Mouse (Mus musculus) myocyte (in vitro differentiated cells): ENCODE data around the gene Prrt1. TPM values are rescaled to one million over a fixed set of nuclear protein-coding genes. Genes with fewer than 3 reads are reported as not detected.

Experiments
- H3K27me3 ChIP-seq: one replicate; pipeline ENCODE4 v1.6.1; 2011; ENCODE audit not compliant: control insufficient read depth, insufficient read depth, insufficient read length
- H3K36me3 ChIP-seq: one replicate; pipeline ENCODE4 v1.6.1; 2011; ENCODE audit not compliant: control insufficient read depth, insufficient read depth
- H3K4me2 ChIP-seq: one replicate; pipeline ENCODE4 v1.6.1; 2011; ENCODE audit warnings: low read depth, control low read depth
- H3K4me3 ChIP-seq: one replicate; pipeline ENCODE4 v1.5.1; 2011; ENCODE audit warnings: mild to moderate bottlenecking, control low read depth, moderate library complexity
- H3K79me2 ChIP-seq: one replicate; pipeline ENCODE4 v1.6.1; 2011; ENCODE audit not compliant: control insufficient read depth, insufficient read depth
- H3ac ChIP-seq: one replicate; pipeline ENCODE4 v1.6.1; 2011; ENCODE audit not compliant: control insufficient read depth, insufficient read length
- CEBPB ChIP-seq: IDR thresholded peaks from 2 replicates; pipeline ENCODE4 v1.6.1; 2011; ENCODE audit warnings: mild to moderate bottlenecking, moderate library complexity; ENCODE audit not compliant: poor library complexity, insufficient read depth, severe bottlenecking
- E2F4 ChIP-seq: IDR thresholded peaks from one replicate; pipeline ENCODE4 v1.6.1; 2011; ENCODE audit warnings: mild to moderate bottlenecking, control low read depth, moderate library complexity; ENCODE audit not compliant: insufficient read depth
- MAX ChIP-seq: IDR thresholded peaks from one replicate; pipeline ENCODE4 v1.6.1; 2011; ENCODE audit warnings: low read depth, mild to moderate bottlenecking, control low read depth
- MYOD1 ChIP-seq, 3 experiments: IDR thresholded peaks; one replicate each; pipeline ENCODE4 v1.6.1; 2011; ENCODE audit warnings: control low read depth in 2 of 3, low read depth in 2 of 3, mild to moderate bottlenecking in 2 of 3, moderate library complexity in 1 of 3; ENCODE audit not compliant: insufficient read length in 2 of 3, control insufficient read depth in 1 of 3
- MYOG ChIP-seq, 3 experiments: IDR thresholded peaks; one replicate each; pipeline ENCODE4 v1.6.1; 2011; ENCODE audit warnings: control low read depth in 2 of 3, low read depth in 2 of 3, mild to moderate bottlenecking in 2 of 3; ENCODE audit not compliant: insufficient read length in 2 of 3, control insufficient read depth in 1 of 3, insufficient read depth in 1 of 3
- POLR2A ChIP-seq: IDR thresholded peaks from one replicate; pipeline ENCODE4 v1.6.1; 2011; ENCODE audit warnings: low read depth, mild to moderate bottlenecking, control low read depth, moderate library complexity; ENCODE audit not compliant: insufficient read length
- POLR2AphosphoS2 ChIP-seq: IDR thresholded peaks from one replicate; pipeline ENCODE4 v1.6.1; 2011; ENCODE audit warnings: low read depth, control low read depth; ENCODE audit not compliant: insufficient read length
- REST ChIP-seq: IDR thresholded peaks from one replicate; pipeline ENCODE4 v1.6.1; 2011; ENCODE audit warnings: mild to moderate bottlenecking, control low read depth, moderate library complexity; ENCODE audit not compliant: insufficient read depth, insufficient read length
- SRF ChIP-seq: IDR thresholded peaks from one replicate; pipeline ENCODE4 v1.6.1; 2011; ENCODE audit warnings: low read depth; ENCODE audit not compliant: control insufficient read depth, insufficient read length
- TCF12 ChIP-seq: IDR thresholded peaks from one replicate; pipeline ENCODE4 v1.6.1; 2011; ENCODE audit warnings: mild to moderate bottlenecking, control low read depth; ENCODE audit not compliant: poor library complexity, insufficient read depth, severe bottlenecking
- TCF3 ChIP-seq: IDR thresholded peaks from one replicate; pipeline ENCODE4 v1.6.1; 2011; ENCODE audit warnings: low read depth, control low read depth; ENCODE audit not compliant: insufficient read length
- USF1 ChIP-seq: IDR thresholded peaks from one replicate; pipeline ENCODE4 v1.6.1; 2011; ENCODE audit warnings: low read depth, mild to moderate bottlenecking, control low read depth, moderate library complexity
- polyA plus RNA-seq: library from polyadenylated mRNA; unstranded; fragments of >200 nt; fragmentation: generic; extraction: Trizol; gene quantifications from one replicate; pipeline ENCODE4 v1.2.1, GENCODE M21; 2012; ENCODE audit warnings: missing spikeins

The Prrt1 gene
- polyA plus RNA-seq, 1 experiment, result not detected

- Histone ChIP-seq H3K27me3 (peaks cover 82% of the 10 kb centered on the region), H3K4me2 (no peak overlapping the region), H3K36me3 (no peaks in the 10 kb centered on the region), H3ac (peak overlapping the region; percentile 1), H3K79me2 (no peaks in the 10 kb centered on the region), H3K4me3 (no peak overlapping the region)
- no peak for TF ChIP-seq MYOD1 (IDR thresholded peaks at IDR 0.05; ENCODE audit: control insufficient read depth in 1 of 3, insufficient read length in 2 of 3, low read depth in 2 of 3)
- no peak for TF ChIP-seq MYOG (IDR thresholded peaks at IDR 0.05; ENCODE audit: control insufficient read depth in 1 of 3, insufficient read depth in 1 of 3, insufficient read length in 2 of 3, low read depth in 2 of 3)
- no peak for TF ChIP-seq CEBPB
- no peak for TF ChIP-seq POLR2AphosphoS2
- TF ChIP-seq E2F4, result no peak
- TF ChIP-seq SRF, result no peak
- TF ChIP-seq USF1, result no peak
- TF ChIP-seq POLR2A, result no peak
- no peak for TF ChIP-seq TCF12
- no peak for TF ChIP-seq MAX
Measured at GRCm38 (mm10) chr17:34672246-34672792, 43.0 kb downstream of the Prrt1 start.

DNA sequence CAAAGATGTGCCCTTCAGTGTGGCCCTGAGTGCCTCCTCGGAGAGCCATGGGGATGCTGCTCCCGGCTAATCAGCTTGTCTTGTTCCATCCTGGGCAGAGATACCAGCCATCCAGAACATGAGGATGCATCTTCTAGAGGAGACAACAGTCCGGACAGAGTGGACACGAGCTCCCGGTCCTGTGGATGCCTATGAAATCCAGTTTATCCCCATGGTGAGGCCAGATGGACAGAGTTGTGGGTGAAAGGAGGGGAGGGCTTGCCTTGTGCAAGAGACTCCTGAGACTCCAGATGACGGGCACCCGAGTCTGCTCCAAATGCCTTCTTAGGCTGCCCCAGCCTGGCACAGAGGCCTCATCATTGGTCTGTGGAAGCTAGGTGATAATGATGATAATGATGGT lies 43.8 kb downstream of the Prrt1 start:
- Histone ChIP-seq H3K79me2 (no peaks in the 10 kb centered on the region), H3ac (no peak overlapping the region), H3K36me3 (no peaks in the 10 kb centered on the region), H3K4me3 (no peak overlapping the region), H3K4me2 (no peak overlapping the region), H3K27me3 (peaks cover 83% of the 10 kb centered on the region)
- no peak for TF ChIP-seq MYOG (IDR thresholded peaks at IDR 0.05; ENCODE audit: control insufficient read depth in 1 of 3, insufficient read depth in 1 of 3, insufficient read length in 2 of 3, low read depth in 2 of 3)
- no peak for TF ChIP-seq POLR2A
- TF ChIP-seq POLR2AphosphoS2, result no peak
- TF ChIP-seq TCF12, result no peak
- no peak for TF ChIP-seq USF1
- no peak for TF ChIP-seq CEBPB
- no peak for TF ChIP-seq MYOD1 (IDR thresholded peaks at IDR 0.05; ENCODE audit: control insufficient read depth in 1 of 3, insufficient read length in 2 of 3, low read depth in 2 of 3)

DNA sequence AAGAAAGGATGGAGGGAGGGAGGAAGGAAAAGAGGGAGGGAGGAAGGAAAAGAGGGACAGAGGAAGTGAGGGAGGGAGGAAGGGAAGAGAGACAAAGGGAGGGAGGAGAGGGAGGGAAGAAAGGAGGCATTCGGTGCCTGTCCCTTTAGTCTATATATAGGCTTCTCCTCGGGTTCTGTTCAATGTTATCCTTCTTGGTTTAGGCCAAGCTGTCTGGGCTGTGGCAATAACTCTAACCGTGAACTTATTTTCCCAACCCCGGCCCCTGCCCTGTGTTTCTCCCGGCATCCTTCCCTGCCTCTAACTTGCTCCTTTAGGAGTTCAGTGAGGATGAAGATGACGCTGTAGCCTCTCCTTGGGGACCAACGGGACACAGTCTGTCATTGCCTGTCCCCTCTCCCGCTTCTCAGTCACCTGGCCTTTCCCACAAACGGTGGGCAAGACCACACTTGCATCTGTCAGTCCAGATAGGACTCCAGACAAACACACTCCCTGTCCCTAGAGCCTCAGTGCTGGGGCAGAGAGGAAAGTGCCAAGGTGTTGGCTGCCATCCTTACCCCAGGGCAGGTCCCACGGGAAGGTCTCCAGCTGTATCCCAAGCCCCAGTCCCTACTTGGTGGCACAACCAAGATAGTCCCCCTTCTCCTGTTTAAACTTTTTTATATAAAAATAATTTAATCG lies 45.3 kb downstream of the Prrt1 start:
- peaks cover 95% of the 10 kb centered on the region for H3K27me3 ChIP-seq
- H3K79me2 ChIP-seq, result no peaks in the 10 kb centered on the region
- no peak overlapping the region for H3K4me3 ChIP-seq
- H3K36me3 ChIP-seq, result no peaks in the 10 kb centered on the region
- no peak overlapping the region for H3K4me2 ChIP-seq
- no peak overlapping the region for H3ac ChIP-seq
- TF ChIP-seq CEBPB (no peak), MYOD1 (IDR thresholded peaks at IDR 0.05; ENCODE audit: control insufficient read depth in 1 of 3, insufficient read length in 2 of 3, low read depth in 2 of 3) (no peak), REST (no peak), MYOG (IDR thresholded peaks at IDR 0.05; ENCODE audit: control insufficient read depth in 1 of 3, insufficient read depth in 1 of 3, insufficient read length in 2 of 3, low read depth in 2 of 3) (no peak), POLR2AphosphoS2 (no peak), POLR2A (no peak), TCF12 (no peak), E2F4 (no peak), TCF3 (no peak), USF1 (no peak), MAX (no peak), SRF (no peak)

DNA sequence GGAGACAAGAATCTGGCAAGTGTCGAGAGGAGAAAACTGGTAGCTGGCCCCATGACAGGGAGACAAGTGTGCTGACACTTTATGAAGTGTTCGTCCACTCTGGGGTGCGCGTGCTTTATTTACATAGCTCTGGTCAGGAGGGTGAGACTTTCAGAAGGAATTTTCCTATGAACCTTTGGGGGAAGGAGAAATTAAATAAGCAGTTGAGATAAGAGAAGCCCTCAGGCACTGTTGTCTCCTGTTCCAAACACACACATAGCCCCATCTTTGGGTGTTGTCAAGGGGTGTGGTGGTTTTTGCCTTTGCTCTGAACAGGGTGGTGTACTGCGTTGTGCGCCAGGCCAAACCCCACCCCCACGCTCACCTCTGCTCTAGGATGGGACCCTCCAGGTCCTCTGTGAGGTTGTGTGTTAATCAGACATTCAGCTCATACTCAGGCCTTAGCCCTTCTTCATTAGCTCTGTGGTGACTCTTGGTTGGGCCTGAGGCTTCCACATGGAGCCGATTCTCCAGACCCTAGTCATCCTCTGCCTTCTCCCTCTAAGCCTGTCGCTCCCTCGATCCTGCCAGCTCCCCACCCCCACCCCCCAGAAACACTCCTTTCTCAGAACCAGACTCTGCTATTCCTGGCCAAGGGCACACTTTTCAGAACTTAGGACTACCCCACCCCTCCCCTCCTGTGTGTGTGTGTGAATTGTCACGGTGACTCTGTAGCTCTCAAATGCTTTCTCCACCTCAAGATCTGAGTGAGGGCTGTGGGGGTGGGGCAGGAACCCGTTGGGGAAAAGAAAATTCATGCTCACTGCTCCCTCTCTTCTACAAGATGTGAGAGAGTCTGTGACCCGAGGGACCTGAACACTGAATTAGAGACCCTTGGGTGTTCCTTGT lies 46.1 kb downstream of the Prrt1 start:
- H3K79me2 ChIP-seq, result no peaks in the 10 kb centered on the region
- peaks cover 95% of the 10 kb centered on the region for H3K27me3 ChIP-seq
- no peak overlapping the region for H3K4me2 ChIP-seq
- no peaks in the 10 kb centered on the region for H3K36me3 ChIP-seq
- TF ChIP-seq TCF12 (no peak), SRF (no peak), MYOG (IDR thresholded peaks at IDR 0.05; ENCODE audit: control insufficient read depth in 1 of 3, insufficient read depth in 1 of 3, insufficient read length in 2 of 3, low read depth in 2 of 3) (no peak), TCF3 (no peak), REST (no peak), USF1 (no peak), CEBPB (no peak), MAX (no peak), POLR2A (no peak), MYOD1 (IDR thresholded peaks at IDR 0.05; ENCODE audit: control insufficient read depth in 1 of 3, insufficient read length in 2 of 3, low read depth in 2 of 3) (no peak)
- no peak overlapping the region for H3K4me3 ChIP-seq
- H3ac ChIP-seq, result no peak overlapping the region
